Mouse (Mus musculus) T-helper 2 cell (primary cell): Measurements from ENCODE around the gene Zbbx.

Source experiments
- in situ Hi-C: fragments of 300-600 bp; cut with MboI, MseI; formaldehyde crosslinking; loops from one replicate; pipeline ENCODE4 v1.15.1; 2025; ENCODE audit warnings: high pct_unique_total_duplicates

Gene Zbbx

GRCm38 (mm10) chr3:75164838-75165496 is at the start of gene Zbbx:
Gene Zbbx (minus strand): TSS chr3:75165034.
- in situ Hi-C loops, result no loop called here

GRCm38 (mm10) chr3:75202808-75203503 is 38.1 kb upstream of the Zbbx start:
- in situ Hi-C loops, result no loop called here

GRCm38 (mm10) chr3:75182606-75183005 is 17.8 kb upstream of the Zbbx start:
- in situ Hi-C loops, result no loop called here

GRCm38 (mm10) chr3:75141876-75142275 is 23.0 kb downstream of the Zbbx start:
- in situ Hi-C loops, result no loop called here

- in situ Hi-C loops, result no loop called here
These were observed 60.0 kb downstream of the Zbbx start for GRCm38 (mm10) chr3:75104867-75105266.

GRCm38 (mm10) chr3:75085762-75086161 is 79.1 kb downstream of the Zbbx start:
- in situ Hi-C loops, result no loop called here

- in situ Hi-C loops, result no loop called here
These were observed 85.9 kb downstream of the Zbbx start for GRCm38 (mm10) chr3:75078906-75079305.

GRCm38 (mm10) chr3:75009701-75010100 is 155.1 kb downstream of the Zbbx start:
- in situ Hi-C loops, result no loop called here
